Mouse (Mus musculus) forebrain, embryonic 14.5 days (tissue): ENCODE measurements around the gene Ndufb10. TPM values are rescaled to one million over a fixed set of nuclear protein-coding genes. Genes with fewer than 3 reads are reported as not detected.

Source experiments
- ATAC-seq: fragments of 200-750 bp; cut with Nextera tagmentation; 2 replicates; pipeline ENCODE4 v1.8.0; 2017; ENCODE audit warnings: mild to moderate bottlenecking, moderate library complexity
- DNase-seq: peaks from one replicate; pipeline ENCODE4 v3.0.0-alpha.2; 2015; ENCODE audit warnings: low spot score
- H3K27ac ChIP-seq: fragments of 300-500 bp; sonication (generic); 2 replicates; pipeline ENCODE4 v1.5.1; 2014; ENCODE audit warnings: low read depth, mild to moderate bottlenecking, control low read depth, low read length, moderate library complexity
- H3K27me3 ChIP-seq: fragments of 300-500 bp; sonication (generic); replicated peaks from 2 replicates; pipeline ENCODE4 v1.6.1; 2014; ENCODE audit warnings: low read length, control low read depth, mixed read lengths; ENCODE audit not compliant: control insufficient read depth, insufficient read depth
- H3K36me3 ChIP-seq: fragments of 300-500 bp; sonication (generic); 2 replicates; pipeline ENCODE4 v1.6.1; 2014; ENCODE audit warnings: low read length, control low read depth; ENCODE audit not compliant: control insufficient read depth, insufficient read depth
- H3K4me1 ChIP-seq: fragments of 300-500 bp; sonication (generic); 2 replicates; pipeline ENCODE4 v1.6.1; 2014; ENCODE audit warnings: antibody characterized with exemption, low read length, control low read depth; ENCODE audit not compliant: control insufficient read depth, insufficient read depth
- H3K4me2 ChIP-seq: fragments of 300-500 bp; sonication (generic); 2 replicates; pipeline ENCODE4 v1.6.1; 2014; ENCODE audit warnings: mild to moderate bottlenecking, control low read depth, low read length
- H3K4me3 ChIP-seq: fragments of 300-500 bp; sonication (generic); 2 replicates; pipeline ENCODE4 v1.5.1; 2014; ENCODE audit warnings: low read depth, low read length, control low read depth
- H3K9ac ChIP-seq: fragments of 300-500 bp; sonication (generic); 2 replicates; pipeline ENCODE4 v1.6.1; 2014; ENCODE audit warnings: mild to moderate bottlenecking, low read length, control low read depth, moderate library complexity
- H3K9me3 ChIP-seq: fragments of 300-500 bp; sonication (generic); replicated peaks from 2 replicates; pipeline ENCODE4 v1.6.1; 2016; ENCODE audit warnings: low read length, control low read depth, mixed read lengths; ENCODE audit not compliant: control insufficient read depth
- WGBS: fragments of 180-500 bp; shearing (Covaris S2); extraction: QIAGEN DNeasy Blood & Tissue Kit; methylation state at CpG from one replicate; pipeline ENCODE4 v1.1.7; 2014; 5-methylcytosine and 5-hydroxymethylcytosine counted together
- polyA plus RNA-seq: library from polyadenylated mRNA; unstranded; fragments of >200 nt; fragmentation: Nextera tagmentation; extraction: Ambion mirVana; gene quantifications from 2 replicates; pipeline ENCODE4 v1.2.1, GENCODE M21; 2014

Ndufb10 gene
- polyA plus RNA-seq: 301 and 312 TPM in 2 replicates

- peak within 1 kb of the TSS; percentile 74 for H3K4me3 ChIP-seq
- peak within 1 kb of the TSS; percentile 75 for H3K27ac ChIP-seq
- H3K4me2 ChIP-seq: peak within 1 kb of the TSS; percentile 94
- DNase-seq (peak; percentile 97), ATAC-seq (peak; percentile 65)
- peaks cover 15% of the 10 kb centered on the region for H3K4me1 ChIP-seq
- no peaks in the 10 kb centered on the region for H3K27me3 ChIP-seq
- H3K36me3 ChIP-seq: peaks cover 19% of the 10 kb centered on the region
- 0% methylated on average over 30 of the region's 30 CpGs for WGBS
- H3K9ac ChIP-seq: peak within 1 kb of the TSS; percentile 91
- H3K9me3 ChIP-seq: no peaks in the 10 kb centered on the region
Observed at GRCm38 (mm10) chr17:24724184-24724583, at the start of gene Ndufb10. Gene Ndufb10 (minus strand): TSS chr17:24724478.

GRCm38 (mm10) chr17:24773241-24773640, 49.0 kb upstream of the Ndufb10 start:
- 86% methylated on average over 5 of the region's 5 CpGs for WGBS
- no peak overlapping the region for H3K27ac ChIP-seq
- no peak overlapping the region for H3K4me2 ChIP-seq
- no peaks in the 10 kb centered on the region for H3K27me3 ChIP-seq
- no peak overlapping the region for H3K4me3 ChIP-seq
- no peaks in the 10 kb centered on the region for H3K4me1 ChIP-seq
- DNase-seq (no peak), ATAC-seq (no peak)
- H3K36me3 ChIP-seq: no peaks in the 10 kb centered on the region
- no peak overlapping the region for H3K9ac ChIP-seq
- H3K9me3 ChIP-seq: 0 out of 2 replicates have a peak, but pooled peaks cover 2% of the 10 kb centered on the region

GRCm38 (mm10) chr17:24769146-24769545, 44.9 kb upstream of the Ndufb10 start:
- Histone ChIP-seq H3K36me3 (no peaks in the 10 kb centered on the region), H3K27ac (no peak overlapping the region), H3K9me3 (0 out of 2 replicates have a peak, but pooled peaks cover 2% of the 10 kb centered on the region), H3K4me2 (no peak overlapping the region), H3K27me3 (no peaks in the 10 kb centered on the region), H3K9ac (no peak overlapping the region), H3K4me3 (no peak overlapping the region), H3K4me1 (no peaks in the 10 kb centered on the region)
- DNase-seq (no peak), ATAC-seq (no peak)
- WGBS: 52% methylated on average over 3 of the region's 3 CpGs

- Histone ChIP-seq H3K4me2 (no peak overlapping the region), H3K36me3 (no peaks in the 10 kb centered on the region), H3K9ac (no peak overlapping the region), H3K4me3 (no peak overlapping the region), H3K4me1 (no peaks in the 10 kb centered on the region), H3K9me3 (no peaks in the 10 kb centered on the region), H3K27me3 (no peaks in the 10 kb centered on the region), H3K27ac (no peak overlapping the region)
- ATAC-seq: no peak
- WGBS: 23% methylated on average over 12 of the region's 12 CpGs
- DNase-seq: no peak
Observed at GRCm38 (mm10) chr17:24766266-24766875, 42.1 kb upstream of the Ndufb10 start.

GRCm38 (mm10) chr17:24765016-24765905, 41.0 kb upstream of the Ndufb10 start:
- DNase-seq: peak; percentile 14
- no peaks in the 10 kb centered on the region for H3K4me1 ChIP-seq
- no peak for ATAC-seq
- WGBS: 56% methylated on average over 21 of the region's 22 CpGs
- no peak overlapping the region for H3K27ac ChIP-seq
- H3K36me3 ChIP-seq: no peaks in the 10 kb centered on the region
- no peak overlapping the region for H3K9ac ChIP-seq
- no peak overlapping the region for H3K4me2 ChIP-seq
- H3K4me3 ChIP-seq: no peak overlapping the region
- H3K9me3 ChIP-seq: no peaks in the 10 kb centered on the region
- H3K27me3 ChIP-seq: no peaks in the 10 kb centered on the region

- 56% methylated on average over 5 of the region's 5 CpGs for WGBS
- no peak for ATAC-seq
- H3K9me3 ChIP-seq: no peaks in the 10 kb centered on the region
Observed at GRCm38 (mm10) chr17:24761121-24761520, 36.8 kb upstream of the Ndufb10 start.

GRCm38 (mm10) chr17:24757394-24757793, 33.1 kb upstream of the Ndufb10 start:
- Histone ChIP-seq H3K9me3 (no peaks in the 10 kb centered on the region), H3K36me3 (no peaks in the 10 kb centered on the region), H3K4me2 (no peak overlapping the region), H3K4me1 (peaks cover 7% of the 10 kb centered on the region), H3K27me3 (peaks cover 37% of the 10 kb centered on the region), H3K9ac (no peak overlapping the region), H3K27ac (no peak overlapping the region), H3K4me3 (no peak overlapping the region)
- DNase-seq (no peak), ATAC-seq (no peak)
- WGBS: 100% methylated on average over 1 of the region's 1 CpGs

More at GRCm38 (mm10) chr17:24761121-24761520, 36.8 kb upstream of the Ndufb10 start:
- no peak overlapping the region for H3K27ac ChIP-seq
- no peak for DNase-seq
- no peak overlapping the region for H3K4me2 ChIP-seq
- no peak overlapping the region for H3K9ac ChIP-seq
- H3K36me3 ChIP-seq: no peaks in the 10 kb centered on the region
- H3K4me1 ChIP-seq: no peaks in the 10 kb centered on the region
- H3K4me3 ChIP-seq: no peak overlapping the region
- H3K27me3 ChIP-seq: 0 out of 2 replicates have a peak, but pooled peaks cover under 1% of the 10 kb centered on the region

GRCm38 (mm10) chr17:24752415-24753394, 28.4 kb upstream of the Ndufb10 start, which contains the start of gene Hs3st6:
Gene Hs3st6 (plus strand): TSS chr17:24752988.
- Histone ChIP-seq H3K27me3 (peaks cover 55% of the 10 kb centered on the region), H3K4me1 (peaks cover 8% of the 10 kb centered on the region), H3K4me3 (peak within 1 kb of the TSS; percentile 41), H3K4me2 (peak within 1 kb of the TSS; percentile 78), H3K9ac (peak within 1 kb of the TSS; percentile 40), H3K27ac (no peak within 1 kb of the TSS), H3K36me3 (no peaks in the 10 kb centered on the region), H3K9me3 (no peaks in the 10 kb centered on the region)
- DNase-seq (peak; percentile 29), ATAC-seq (peak; percentile 85)
- 1% methylated on average over 65 of the region's 82 CpGs for WGBS
